ENCODE assay signal across 8 mouse cellular contexts in the genomic region with DNA sequence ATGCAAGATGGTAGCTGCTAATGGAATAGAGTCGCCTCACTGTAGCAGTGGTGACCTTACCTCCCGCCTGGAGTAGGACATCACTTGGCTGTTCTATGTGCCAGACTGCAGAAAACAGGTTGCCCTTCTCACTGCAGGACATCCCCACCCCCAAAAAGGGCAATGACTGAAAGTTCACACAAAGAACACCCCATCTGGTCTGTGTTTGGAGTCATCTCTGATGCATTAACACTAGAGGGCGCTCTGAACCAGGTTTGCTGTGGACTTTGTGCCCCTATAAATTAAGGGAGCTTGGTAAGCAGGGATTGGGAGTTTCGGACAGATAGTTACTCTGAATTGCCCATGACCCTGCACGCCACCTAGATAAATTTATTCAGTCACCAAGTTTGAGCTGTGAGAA. TPM values are rescaled to one million over a fixed set of nuclear protein-coding genes. Genes with fewer than 3 reads are reported as not detected.
A peak's percentile ranks its signal among the peaks of the same experiment; 100 is the strongest.
DNase-seq lines count a peak whose midpoint lies in the region; ATAC-seq and TF ChIP-seq lines count a peak whose summit lies in the region.

No protein-coding gene starts in this region.

- ATAC-seq in limb, embryonic 14.5 days (ENCODE audit: low FRiP score, low read depth), result 0 out of 2 replicates have a peak, but pooled peaks have one; percentile 44

- intact Hi-C loops in left cerebral cortex, postnatal 4 days (cut with DNase I), result no loop called here

- no peak overlapping the region for H3K9ac ChIP-seq in limb, embryonic 14.5 days (ENCODE audit: low read depth, low read length, severe bottlenecking)

- H3K4me2 ChIP-seq in limb, embryonic 14.5 days (replicated peaks; ENCODE audit: low read depth, low read length, severe bottlenecking), result no peak overlapping the region

- no peaks in the 10 kb centered on the region for H3K9me3 ChIP-seq in limb, embryonic 14.5 days (ENCODE audit: control insufficient read depth, low read length)

- DNase-seq in adrenal gland, adult 2 months, result peak; percentile 49
- DNase-seq in adrenal gland, postnatal 25 days, result no peak
- DNase-seq in left cerebral cortex, postnatal 4 days, result peak; percentile 22
- no peak for DNase-seq in left cerebral cortex, adult 11 months (ENCODE audit: low spot score)
- peak; percentile 46 for DNase-seq in embryo, embryonic 11.5 days (ENCODE audit: low read depth, low spot score)
- peak; percentile 76 for DNase-seq in limb, embryonic 14.5 days (ENCODE audit: low spot score)
- peak; percentile 86 for DNase-seq in retina, embryonic 14.5 days (ENCODE audit: low spot score)
- no peak for DNase-seq in left cerebral cortex, adult 18-20 months (ENCODE audit: low spot score in 2 of 2)

- H3K4me1 ChIP-seq in limb, embryonic 14.5 days (ENCODE audit: control insufficient read depth, insufficient read depth, low read length), result no peaks in the 10 kb centered on the region

- no peak overlapping the region for H3K4me3 ChIP-seq in limb, embryonic 14.5 days (replicated peaks; ENCODE audit: low read length)

- H3K27me3 ChIP-seq in limb, embryonic 14.5 days (ENCODE audit: control insufficient read depth, insufficient read depth, low read length), result no peaks in the 10 kb centered on the region

- 26% methylated on average over 5 of the region's 5 CpGs for WGBS in limb, embryonic 14.5 days

- TF ChIP-seq POLR2A in limb, embryonic 14.5 days (IDR thresholded peaks at IDR 0.05; ENCODE audit: borderline replicate concordance, extremely low read depth, insufficient read depth, insufficient read length), result no peak

- H3K36me3 ChIP-seq in limb, embryonic 14.5 days (ENCODE audit: control insufficient read depth, insufficient read depth, low read length), result no peaks in the 10 kb centered on the region

- H3K27ac ChIP-seq in limb, embryonic 14.5 days (replicated peaks; ENCODE audit: low read depth, low read length), result no peak overlapping the region

RNA-seq across cellular contexts. Expression of a gene that starts 8.7 kb away (rescaled TPM):
- total RNA-seq in adrenal gland, adult 2 months (2021), result 10 to 100 TPM; 15.9 to 17.8 TPM
- polyA plus RNA-seq in adrenal gland, adult 2 months (2012; rRNA removed), result 17.5 and 21.7 TPM in 2 replicates
- total RNA-seq in adrenal gland, postnatal 25 days (2021), result 22.6 and 28.9 TPM in 2 replicates
- 10 to 100 TPM; 20.0 to 22.1 TPM for total RNA-seq in left cerebral cortex, postnatal 4 days (2021)
- 11.3 and 15.3 TPM in 2 replicates for polyA plus RNA-seq in limb, embryonic 14.5 days (2012; rRNA removed)
- 10.2 and 10.4 TPM in 2 replicates for polyA plus RNA-seq in limb, embryonic 14.5 days (2014; fragmentation: Nextera tagmentation; extraction: Ambion mirVana)
- 10 to 100 TPM; 18.7 to 21.7 TPM for total RNA-seq in left cerebral cortex, adult 18-20 months (2021)

RNA-seq across cellular contexts. Expression of a gene that starts 14.4 kb away (rescaled TPM):
- 10 to 100 TPM; 94.9 to 96.2 TPM for total RNA-seq in adrenal gland, adult 2 months (2021)
- polyA plus RNA-seq in adrenal gland, adult 2 months (2012; rRNA removed), result 68.1 and 88.7 TPM in 2 replicates
- 92.3 and 112 TPM in 2 replicates for total RNA-seq in adrenal gland, postnatal 25 days (2021)
- total RNA-seq in left cerebral cortex, postnatal 4 days (2021), result 10 to 100 TPM; 68.6 to 71.7 TPM
- polyA plus RNA-seq in limb, embryonic 14.5 days (2012; rRNA removed), result 55.4 and 77.6 TPM in 2 replicates
- 42.7 and 50.4 TPM in 2 replicates for polyA plus RNA-seq in limb, embryonic 14.5 days (2014; fragmentation: Nextera tagmentation; extraction: Ambion mirVana)
- total RNA-seq in left cerebral cortex, adult 18-20 months (2021), result 10 to 100 TPM; 49.2 to 53.4 TPM

RNA-seq across cellular contexts. Expression of a gene that starts 49.1 kb away (rescaled TPM):
- not detected for total RNA-seq in adrenal gland, adult 2 months (2021)
- polyA plus RNA-seq in adrenal gland, adult 2 months (2012; rRNA removed), result 0.04 TPM in 1 of 2 replicates, not detected in the other
- not detected in 2 replicates for total RNA-seq in adrenal gland, postnatal 25 days (2021)
- under 1 TPM in 1 of 2 experiments, not detected in 1; 0.18 TPM for total RNA-seq in left cerebral cortex, postnatal 4 days (2021)
- polyA plus RNA-seq in limb, embryonic 14.5 days (2012; rRNA removed), result 0.10 and 0.16 TPM in 2 replicates
- 0.19 TPM in 1 of 2 replicates, not detected in the other for polyA plus RNA-seq in limb, embryonic 14.5 days (2014; fragmentation: Nextera tagmentation; extraction: Ambion mirVana)
- under 1 TPM; 0.23 to 0.26 TPM for total RNA-seq in left cerebral cortex, adult 18-20 months (2021)

Comparison
In these comparisons a context has a peak if more than half of its experiments do, and no peak if none do; other contexts are left out.
1. DNase-seq: peak in adrenal gland, adult 2 months (single experiment), left cerebral cortex, postnatal 4 days (single experiment), embryo, embryonic 11.5 days (single experiment), limb, embryonic 14.5 days (single experiment) and retina, embryonic 14.5 days (single experiment); none in adrenal gland, postnatal 25 days (single experiment), left cerebral cortex, adult 11 months (single experiment) and left cerebral cortex, adult 18-20 months (0 of 2).